Mouse (Mus musculus): ENCODE results near the gene Prrt1.

DNA sequence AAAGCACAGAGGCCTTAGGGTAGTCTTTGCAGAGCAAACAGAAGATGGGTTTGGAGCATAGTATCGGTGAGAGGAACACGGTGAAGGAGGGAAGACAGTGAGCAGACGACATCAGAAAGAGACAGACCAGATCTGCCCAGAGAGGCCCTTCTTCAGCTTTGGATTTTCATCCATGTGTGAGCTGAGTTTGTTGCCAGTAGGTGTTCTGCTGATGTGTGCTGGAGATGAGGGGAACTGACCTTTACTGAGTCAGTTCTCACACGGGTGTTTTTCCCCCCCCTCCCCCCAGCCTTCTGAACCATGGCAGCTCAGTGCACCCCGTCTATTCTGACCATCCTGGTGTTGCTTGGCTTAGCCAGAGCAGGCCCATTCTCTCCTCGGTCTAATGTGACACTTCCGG, 40.9 kb downstream of the Prrt1 start, which contains the start of gene Tnxb:
- TF ChIP-seq CTCF (IDR thresholded peaks at IDR 0.05; ENCODE audit: low read depth) (no peak), EP300 (IDR thresholded peaks at IDR 0.05; ENCODE audit: low read depth) (no peak)
